Mouse (Mus musculus) liver, adult 2 months (tissue): ENCODE measurements around the gene Cdc6.

Experiments used
- CTCF ChIP-seq: fragments of 200-500 bp; IDR thresholded peaks from 2 replicates; pipeline ENCODE4 v1.5.1; 2011; ENCODE audit warnings: low read depth, low read length, control low read depth
- POLR2A ChIP-seq: fragments of 200-500 bp; IDR thresholded peaks from 2 replicates; pipeline ENCODE4 v1.6.1; 2011; ENCODE audit warnings: low read length, control low read depth; ENCODE audit not compliant: insufficient read depth; ENCODE audit errors: extremely low read depth

- no peak for TF ChIP-seq CTCF
- TF ChIP-seq POLR2A: no peak
Observed at GRCm38 (mm10) chr11:98889077-98889476, 18.5 kb upstream of the Cdc6 start.
